Mouse (Mus musculus) lung, embryonic 16.5 days (tissue): Measurements from ENCODE around the gene Lrsam1. TPM values are rescaled to one million over a fixed set of nuclear protein-coding genes. Genes with fewer than 3 reads are reported as not detected.

Experiments
- ATAC-seq: fragments of 200-750 bp; cut with Nextera tagmentation; 2 replicates; pipeline ENCODE4 v1.8.0; 2017; ENCODE audit warnings: low read depth, mild to moderate bottlenecking, moderate library complexity
- H3K27ac ChIP-seq: fragments of 300-500 bp; sonication (generic); 2 replicates; pipeline ENCODE4 v1.5.1; 2014; ENCODE audit warnings: mild to moderate bottlenecking, control low read depth, low read length
- H3K27me3 ChIP-seq: fragments of 300-500 bp; sonication (generic); 2 replicates; pipeline ENCODE4 v1.6.1; 2014; ENCODE audit warnings: low read depth, low read length, mixed read lengths; ENCODE audit not compliant: control insufficient read depth, insufficient read depth
- H3K36me3 ChIP-seq: fragments of 300-500 bp; sonication (generic); 2 replicates; pipeline ENCODE4 v1.6.1; 2014; ENCODE audit warnings: low read length; ENCODE audit not compliant: control insufficient read depth, insufficient read depth
- H3K4me1 ChIP-seq: fragments of 300-500 bp; sonication (generic); replicated peaks from 2 replicates; pipeline ENCODE4 v1.6.1; 2014; ENCODE audit warnings: low read length, mixed read lengths; ENCODE audit not compliant: control insufficient read depth, insufficient read depth
- H3K4me2 ChIP-seq: fragments of 300-500 bp; sonication (generic); 2 replicates; pipeline ENCODE4 v1.6.1; 2014; ENCODE audit warnings: low read depth, low read length, control low read depth
- H3K4me3 ChIP-seq: fragments of 300-500 bp; sonication (generic); 2 replicates; pipeline ENCODE4 v1.5.1; 2014; ENCODE audit warnings: mild to moderate bottlenecking, low read length, control low read depth
- H3K9ac ChIP-seq: fragments of 300-500 bp; sonication (generic); 2 replicates; pipeline ENCODE4 v1.6.1; 2014; ENCODE audit warnings: low read length, control low read depth
- H3K9me3 ChIP-seq: fragments of 300-500 bp; sonication (generic); 2 replicates; pipeline ENCODE4 v1.6.1; 2016; ENCODE audit warnings: low read length; ENCODE audit not compliant: control insufficient read depth
- WGBS: fragments of 180-500 bp; shearing (Covaris S2); extraction: QIAGEN DNeasy Blood & Tissue Kit; methylation state at CpG from one replicate; pipeline ENCODE4 v1.1.7; 2014; 5-methylcytosine and 5-hydroxymethylcytosine counted together
- polyA plus RNA-seq: library from polyadenylated mRNA; unstranded; fragments of >200 nt; fragmentation: Nextera tagmentation; extraction: Ambion mirVana; gene quantifications from 2 replicates; pipeline ENCODE4 v1.2.1, GENCODE M21; 2015

The Lrsam1 gene
- polyA plus RNA-seq, 1 experiment from 2014 or later = 10.6 TPM

- H3K4me3 ChIP-seq = no peak overlapping the region
- H3K9ac ChIP-seq = no peak overlapping the region; the same call in 1 of the 2 replicates
- no peak overlapping the region; the same call in 1 of the 2 replicates for H3K4me2 ChIP-seq
- no peak for ATAC-seq
- peaks cover 55% of the 10 kb centered on the region for H3K4me1 ChIP-seq
- peaks cover 9% of the 10 kb centered on the region for H3K36me3 ChIP-seq
- WGBS = 54% methylated on average over 10 of the region's 10 CpGs
- no peaks in the 10 kb centered on the region for H3K27me3 ChIP-seq
- no peaks in the 10 kb centered on the region for H3K9me3 ChIP-seq
- peak overlapping the region; percentile 83 for H3K27ac ChIP-seq
Measured at GRCm38 (mm10) chr2:32896507-32897147, 64.8 kb downstream of the Lrsam1 start.

- WGBS = 29% methylated on average over 8 of the region's 8 CpGs
- ATAC-seq = peak; percentile 73
- Histone ChIP-seq H3K9me3 (no peaks in the 10 kb centered on the region), H3K4me3 (no peak overlapping the region), H3K27ac (peak overlapping the region; percentile 83), H3K36me3 (peaks cover 6% of the 10 kb centered on the region; the same call in 1 of the 2 replicates), H3K4me1 (peaks cover 65% of the 10 kb centered on the region), H3K4me2 (peak overlapping the region; percentile 10; the same call in 1 of the 2 replicates), H3K9ac (peak overlapping the region; percentile 36; the same call in 1 of the 2 replicates), H3K27me3 (no peaks in the 10 kb centered on the region)
Measured at GRCm38 (mm10) chr2:32895606-32896106, 65.8 kb downstream of the Lrsam1 start.

DNA sequence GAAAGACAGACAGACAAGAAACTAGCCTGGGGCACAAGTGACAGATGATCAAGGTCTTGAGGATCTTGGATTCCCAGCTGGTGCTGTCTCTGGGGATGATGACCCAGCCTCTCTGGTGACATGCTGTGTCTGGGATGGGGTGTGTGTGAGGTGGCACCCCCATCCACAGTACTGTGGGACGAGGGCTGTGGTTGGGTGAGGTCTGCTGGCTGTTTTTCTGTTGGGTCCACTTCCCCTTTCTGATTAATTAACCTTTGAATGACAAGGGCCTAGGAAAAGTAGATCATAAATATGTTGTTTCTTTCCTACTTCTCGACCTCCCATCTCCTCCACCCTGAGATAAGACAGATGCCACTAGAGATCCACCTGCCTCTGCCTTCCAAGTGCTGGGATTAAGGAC, 67.3 kb downstream of the Lrsam1 start:
- peaks cover 74% of the 10 kb centered on the region for H3K4me1 ChIP-seq

DNA sequence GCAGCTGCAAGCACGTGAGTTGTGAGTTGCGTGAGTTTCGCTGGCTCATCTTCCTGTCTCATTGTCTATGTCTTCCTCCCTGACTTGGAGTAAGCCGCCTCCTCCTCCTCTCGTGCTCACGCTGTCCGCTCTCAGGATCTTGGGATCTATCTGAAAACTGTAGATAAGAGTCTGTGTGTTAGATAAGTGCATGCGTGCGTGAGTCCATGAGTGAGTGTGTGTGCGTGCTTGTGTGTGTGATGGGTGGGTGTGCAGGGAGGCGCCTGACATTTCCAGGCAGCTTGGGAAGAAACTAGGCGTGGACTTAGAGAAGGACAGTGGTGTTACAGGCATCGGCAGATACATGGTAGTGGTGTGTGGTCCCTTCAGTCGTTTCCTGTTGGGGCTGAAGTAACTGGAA, 68.9 kb downstream of the Lrsam1 start:
- WGBS = 71% methylated on average over 14 of the region's 14 CpGs

More for the DNA sequence above, 67.3 kb downstream of the Lrsam1 start:
- Histone ChIP-seq H3K36me3 (peaks cover 6% of the 10 kb centered on the region; the same call in 1 of the 2 replicates), H3K27ac (no peak overlapping the region), H3K4me3 (no peak overlapping the region), H3K27me3 (no peaks in the 10 kb centered on the region), H3K4me2 (no peak overlapping the region), H3K9ac (no peak overlapping the region), H3K9me3 (no peaks in the 10 kb centered on the region)
- WGBS = 63% methylated on average over 2 of the region's 2 CpGs
- ATAC-seq = no peak

GRCm38 (mm10) chr2:32891278-32891677, 70.1 kb downstream of the Lrsam1 start:
- 45% methylated on average over 9 of the region's 9 CpGs for WGBS
- Histone ChIP-seq H3K36me3 (peaks cover 6% of the 10 kb centered on the region; the same call in 1 of the 2 replicates), H3K9ac (no peak overlapping the region), H3K4me2 (no peak overlapping the region), H3K27me3 (no peaks in the 10 kb centered on the region), H3K9me3 (no peaks in the 10 kb centered on the region), H3K4me1 (peaks cover 68% of the 10 kb centered on the region), H3K4me3 (no peak overlapping the region), H3K27ac (peak overlapping the region; percentile 30)
- no peak for ATAC-seq

More for the DNA sequence above, 68.9 kb downstream of the Lrsam1 start:
- H3K36me3 ChIP-seq = peaks cover 6% of the 10 kb centered on the region; the same call in 1 of the 2 replicates
- no peak overlapping the region for H3K27ac ChIP-seq
- peaks cover 74% of the 10 kb centered on the region for H3K4me1 ChIP-seq
- no peak overlapping the region for H3K4me2 ChIP-seq
- H3K9me3 ChIP-seq = no peaks in the 10 kb centered on the region
- no peak overlapping the region for H3K4me3 ChIP-seq
- H3K9ac ChIP-seq = no peak overlapping the region
- no peak for ATAC-seq
- no peaks in the 10 kb centered on the region for H3K27me3 ChIP-seq

GRCm38 (mm10) chr2:32890280-32890679, 71.1 kb downstream of the Lrsam1 start:
- H3K9ac ChIP-seq = peak overlapping the region; percentile 22; the same call in 1 of the 2 replicates
- H3K4me2 ChIP-seq = no peak overlapping the region
- no peaks in the 10 kb centered on the region for H3K9me3 ChIP-seq
- H3K36me3 ChIP-seq = peaks cover 6% of the 10 kb centered on the region; the same call in 1 of the 2 replicates
- H3K4me3 ChIP-seq = no peak overlapping the region
- H3K27ac ChIP-seq = 0 out of 2 replicates have a peak overlapping the region, but pooled peaks have one; percentile 34
- 79% methylated on average over 3 of the region's 3 CpGs for WGBS
- ATAC-seq = no peak
- H3K4me1 ChIP-seq = peaks cover 59% of the 10 kb centered on the region
- H3K27me3 ChIP-seq = no peaks in the 10 kb centered on the region

- ATAC-seq = peak; percentile 34
- Histone ChIP-seq H3K4me1 (peaks cover 64% of the 10 kb centered on the region), H3K4me2 (no peak overlapping the region), H3K9me3 (no peaks in the 10 kb centered on the region), H3K27ac (peak overlapping the region; percentile 90), H3K9ac (peak overlapping the region; percentile 45), H3K27me3 (no peaks in the 10 kb centered on the region), H3K36me3 (peaks cover 6% of the 10 kb centered on the region; the same call in 1 of the 2 replicates), H3K4me3 (no peak overlapping the region)
- WGBS = 6% methylated on average over 3 of the region's 3 CpGs
Measured at GRCm38 (mm10) chr2:32888551-32888950, 72.9 kb downstream of the Lrsam1 start.

GRCm38 (mm10) chr2:32888029-32888428, 73.4 kb downstream of the Lrsam1 start:
- H3K27ac ChIP-seq = peak overlapping the region; percentile 90
- peak overlapping the region; percentile 45 for H3K9ac ChIP-seq
- H3K36me3 ChIP-seq = 0 out of 2 replicates have a peak, but pooled peaks cover 2% of the 10 kb centered on the region
- no peaks in the 10 kb centered on the region for H3K27me3 ChIP-seq
- no peak overlapping the region for H3K4me2 ChIP-seq
- no peak overlapping the region for H3K4me3 ChIP-seq
- WGBS = 5% methylated on average over 9 of the region's 9 CpGs
- no peaks in the 10 kb centered on the region for H3K9me3 ChIP-seq
- ATAC-seq = peak; percentile 39; the same call in 1 of the 2 replicates
- peaks cover 69% of the 10 kb centered on the region for H3K4me1 ChIP-seq

- H3K4me2 ChIP-seq = 0 out of 2 replicates have a peak overlapping the region, but pooled peaks have one; percentile 6
- H3K9ac ChIP-seq = 0 out of 2 replicates have a peak overlapping the region, but pooled peaks have one; percentile 32
- no peak; the same call in 1 of the 2 replicates for ATAC-seq
- no peaks in the 10 kb centered on the region for H3K27me3 ChIP-seq
- WGBS = 17% methylated on average over 7 of the region's 7 CpGs
- peak overlapping the region; percentile 68 for H3K27ac ChIP-seq
- H3K4me1 ChIP-seq = peaks cover 82% of the 10 kb centered on the region
- H3K36me3 ChIP-seq = no peaks in the 10 kb centered on the region
- H3K9me3 ChIP-seq = no peaks in the 10 kb centered on the region
- no peak overlapping the region for H3K4me3 ChIP-seq
Measured at GRCm38 (mm10) chr2:32884745-32885144, 76.7 kb downstream of the Lrsam1 start.
